Mouse (Mus musculus): ENCODE measurements at regions not wholly inside any gene's neighbourhood (a gene's known extent, or its start where the extent isn't known, plus 50 kb on each side); places are given as distances from the start of the nearest gene placed in this dataset.

GRCm38 (mm10) chr8:66756639-66757038 lies 59.6 kb downstream of the Npy1r start:
- ATAC-seq (ENCODE audit: insufficient number of reproducible peaks, low FRiP score, low TSS enrichment) = no peak

GRCm38 (mm10) chr8:66757830-66758229 lies 60.8 kb downstream of the Npy1r start:
- no peak for ATAC-seq (ENCODE audit: insufficient number of reproducible peaks, low FRiP score, low TSS enrichment)

- ATAC-seq (ENCODE audit: insufficient number of reproducible peaks, low FRiP score, low TSS enrichment) = no peak
Observed at GRCm38 (mm10) chr8:66758519-66758918, 61.5 kb downstream of the Npy1r start.

GRCm38 (mm10) chr8:66759716-66760115 lies 62.7 kb downstream of the Npy1r start:
- ATAC-seq (ENCODE audit: insufficient number of reproducible peaks, low FRiP score, low TSS enrichment) = no peak

GRCm38 (mm10) chr8:66760958-66761583 lies 64.1 kb downstream of the Npy1r start:
- no peak for ATAC-seq (ENCODE audit: insufficient number of reproducible peaks, low FRiP score, low TSS enrichment)

GRCm38 (mm10) chr8:66764992-66765528 lies 68.1 kb downstream of the Npy1r start:
- ATAC-seq (ENCODE audit: insufficient number of reproducible peaks, low FRiP score, low TSS enrichment) = no peak

- no peak for ATAC-seq (ENCODE audit: insufficient number of reproducible peaks, low FRiP score, low TSS enrichment)
Observed at GRCm38 (mm10) chr8:66768379-66768969, 71.5 kb downstream of the Npy1r start.

- ATAC-seq (ENCODE audit: insufficient number of reproducible peaks, low FRiP score, low TSS enrichment) = no peak
Observed at GRCm38 (mm10) chr8:66771111-66771510, 74.1 kb downstream of the Npy1r start.

- no peak for ATAC-seq (ENCODE audit: insufficient number of reproducible peaks, low FRiP score, low TSS enrichment)
Observed at GRCm38 (mm10) chr8:66772653-66773052, 75.7 kb downstream of the Npy1r start.

- ATAC-seq (ENCODE audit: insufficient number of reproducible peaks, low FRiP score, low TSS enrichment) = 0 out of 2 replicates have a peak, but pooled peaks have one; percentile 6
Observed at GRCm38 (mm10) chr8:66777115-66777877, 80.3 kb downstream of the Npy1r start.

GRCm38 (mm10) chr8:66779622-66780021 lies 80.4 kb upstream of the Naf1 start:
- ATAC-seq (ENCODE audit: insufficient number of reproducible peaks, low FRiP score, low TSS enrichment) = no peak

GRCm38 (mm10) chr8:66782656-66783055 lies 77.4 kb upstream of the Naf1 start:
- ATAC-seq (ENCODE audit: insufficient number of reproducible peaks, low FRiP score, low TSS enrichment) = no peak

GRCm38 (mm10) chr8:66785996-66786395 lies 74.0 kb upstream of the Naf1 start:
- ATAC-seq (ENCODE audit: insufficient number of reproducible peaks, low FRiP score, low TSS enrichment) = no peak

All from cerebellum, adult (tissue).